Mouse (Mus musculus) liver, embryonic 14.5 days (tissue): ENCODE results near the gene Ccdc159. TPM values are rescaled to one million over a fixed set of nuclear protein-coding genes. Genes with fewer than 3 reads are reported as not detected.
A peak's percentile ranks its signal among the peaks of the same experiment; 100 is the strongest.

Experiments used
- ATAC-seq: fragments of 200-750 bp; cut with Nextera tagmentation; 2 replicates; pipeline ENCODE4 v1.8.0; 2017; ENCODE audit warnings: moderate number of reproducible peaks, mild to moderate bottlenecking, moderate library complexity; ENCODE audit not compliant: insufficient read depth
- DNase-seq, 3 experiments: peaks; one replicate each; pipeline ENCODE4 v3.0.0-alpha.2; 2012 to 2013; ENCODE audit warnings: low read depth in 3 of 3, low spot score in 3 of 3
- H3K27ac ChIP-seq: fragments of 300-500 bp; sonication (generic); 2 replicates; pipeline ENCODE4 v1.5.1; 2014; ENCODE audit warnings: moderate library complexity, mild to moderate bottlenecking, control low read depth, inconsistent platforms
- H3K27me3 ChIP-seq: fragments of 300-500 bp; sonication (generic); 2 replicates; pipeline ENCODE4 v1.6.1; 2014; ENCODE audit warnings: mild to moderate bottlenecking, low read length, moderate library complexity; ENCODE audit not compliant: control insufficient read depth, insufficient read depth
- H3K36me3 ChIP-seq: fragments of 300-500 bp; sonication (generic); replicated peaks from 2 replicates; pipeline ENCODE4 v1.6.1; 2014; ENCODE audit warnings: low read depth; ENCODE audit not compliant: control insufficient read depth, insufficient read depth
- H3K4me1 ChIP-seq, 2 experiments: fragments of 200-500 bp in 1 of 2; fragments of 300-500 bp in 1 of 2; sonication (generic) in 1 of 2; replicated peaks; 2 replicates each; pipeline ENCODE4 v1.6.1; 2012 to 2014; ENCODE audit warnings: antibody characterized with exemption in 1 of 2, inconsistent platforms in 1 of 2, low read length in 1 of 2; ENCODE audit not compliant: control insufficient read depth in 2 of 2, insufficient read depth in 2 of 2
- H3K4me2 ChIP-seq: fragments of 300-500 bp; sonication (generic); 2 replicates; pipeline ENCODE4 v1.6.1; 2014; ENCODE audit warnings: low read depth, mild to moderate bottlenecking, control low read depth, moderate library complexity
- H3K4me3 ChIP-seq, 2 experiments: fragments of 200-500 bp in 1 of 2; fragments of 300-500 bp in 1 of 2; sonication (generic) in 1 of 2; 2 replicates each; pipeline ENCODE4 v1.5.1; 2012 to 2014; ENCODE audit warnings: low read depth in 2 of 2, low read length in 2 of 2, mild to moderate bottlenecking in 2 of 2, control low read depth in 1 of 2, inconsistent platforms in 1 of 2, moderate library complexity in 1 of 2; ENCODE audit not compliant: insufficient read depth in 1 of 2
- H3K9ac ChIP-seq: fragments of 300-500 bp; sonication (generic); replicated peaks from 2 replicates; pipeline ENCODE4 v1.6.1; 2014; ENCODE audit warnings: mild to moderate bottlenecking, control low read depth, moderate library complexity
- H3K9me3 ChIP-seq: fragments of 300-500 bp; sonication (generic); 2 replicates; pipeline ENCODE4 v1.6.1; 2016; ENCODE audit warnings: low read length, mixed read lengths; ENCODE audit not compliant: control insufficient read depth
- CTCF ChIP-seq: IDR thresholded peaks from 2 replicates; pipeline ENCODE4 v1.5.1; 2016; ENCODE audit warnings: antibody characterized with exemption, low read depth, control low read depth
- EP300 ChIP-seq: IDR thresholded peaks from 2 replicates; pipeline ENCODE4 v1.6.1; 2016; ENCODE audit warnings: antibody characterized with exemption, low read depth
- WGBS: fragments of 180-500 bp; shearing (Covaris S2); extraction: QIAGEN DNeasy Blood & Tissue Kit; methylation state at CpG from one replicate; pipeline ENCODE4 v1.1.7; 2014; ENCODE audit not compliant: insufficient replicate concordance; 5-methylcytosine and 5-hydroxymethylcytosine counted together
- polyA plus RNA-seq, 2 experiments: library from polyadenylated mRNA; depleted of rRNA in 1 of 2; stranded (reverse) in 1 of 2; unstranded in 1 of 2; fragments of >200 nt; fragmentation: Nextera tagmentation in 1 of 2; extraction: Ambion mirVana in 1 of 2; gene quantifications; 2 replicates each; pipeline versions ENCODE4 v1.2.1 to v1.2.3; 2012 to 2014

Gene Ccdc159
- polyA plus RNA-seq, 2 experiments: 0.52 to 1.4 TPM

GRCm38 (mm10) chr9:21953600-21953999, 26.3 kb downstream of the Ccdc159 start:
- Histone ChIP-seq H3K9ac (no peak overlapping the region), H3K4me2 (no peak overlapping the region), H3K4me3 (no peak overlapping the region), H3K36me3 (peaks cover 10% of the 10 kb centered on the region), H3K27ac (no peak overlapping the region), H3K4me1 (peaks cover 4 to 5% of the 10 kb centered on the region in 2 experiments), H3K27me3 (no peaks in the 10 kb centered on the region; the same call in 1 of the 2 replicates), H3K9me3 (no peaks in the 10 kb centered on the region)
- 16% methylated on average over 3 of the region's 3 CpGs for WGBS
- ATAC-seq (no peak), DNase-seq (no peak)
- no peak for TF ChIP-seq EP300
- no peak for TF ChIP-seq CTCF

- ATAC-seq: no peak
- peak overlapping the region in 1 of 2 experiments; percentile 74; a peak in 2 of 4 replicates for H3K4me3 ChIP-seq
Observed at GRCm38 (mm10) chr9:21954635-21955034, 27.4 kb downstream of the Ccdc159 start.

GRCm38 (mm10) chr9:21955225-21955569, 27.9 kb downstream of the Ccdc159 start:
- TF ChIP-seq EP300: no peak
- TF ChIP-seq CTCF: peak; percentile 65
- WGBS: 2% methylated on average over 18 of the region's 18 CpGs
- DNase-seq: no peak
- H3K27ac ChIP-seq: peak overlapping the region; percentile 48
- no peaks in the 10 kb centered on the region for H3K9me3 ChIP-seq
- H3K9ac ChIP-seq: peak overlapping the region; percentile 40; the same call in 1 of the 2 replicates
- peak overlapping the region; percentile 73 for H3K4me2 ChIP-seq
- no peaks in the 10 kb centered on the region for H3K27me3 ChIP-seq
- H3K4me1 ChIP-seq: peaks cover 8 to 11% of the 10 kb centered on the region in 2 experiments
- H3K4me3 ChIP-seq: peak overlapping the region; percentile 74 to 81
- ATAC-seq: peak; percentile 69
- peaks cover 26% of the 10 kb centered on the region for H3K36me3 ChIP-seq

More at GRCm38 (mm10) chr9:21954635-21955034, 27.4 kb downstream of the Ccdc159 start:
- H3K9me3 ChIP-seq: no peaks in the 10 kb centered on the region
- TF ChIP-seq CTCF (no peak), EP300 (no peak)
- peaks cover 20% of the 10 kb centered on the region for H3K36me3 ChIP-seq
- H3K4me2 ChIP-seq: peak overlapping the region; percentile 73
- no peak overlapping the region for H3K9ac ChIP-seq
- 64% methylated on average over 3 of the region's 3 CpGs for WGBS
- H3K4me1 ChIP-seq: peaks cover 5 to 8% of the 10 kb centered on the region in 2 experiments
- H3K27ac ChIP-seq: no peak overlapping the region
- no peak for DNase-seq
- no peaks in the 10 kb centered on the region; the same call in 1 of the 2 replicates for H3K27me3 ChIP-seq

GRCm38 (mm10) chr9:21955570-21956281, 28.5 kb downstream of the Ccdc159 start, which contains the start of gene Swsap1:
Gene Swsap1 (plus strand): TSS chr9:21955755.
- peak within 1 kb of the TSS; percentile 75 for H3K9ac ChIP-seq
- H3K4me3 ChIP-seq: peak within 1 kb of the TSS; percentile 74 to 81
- no peaks in the 10 kb centered on the region for H3K9me3 ChIP-seq
- H3K36me3 ChIP-seq: peaks cover 31% of the 10 kb centered on the region
- peaks cover 8 to 16% of the 10 kb centered on the region in 2 experiments for H3K4me1 ChIP-seq
- DNase-seq (peak; percentile 97 to 98 (median 97)), ATAC-seq (peak; percentile 93)
- WGBS: under 1% methylated on average over 53 of the region's 54 CpGs
- no peaks in the 10 kb centered on the region for H3K27me3 ChIP-seq
- H3K27ac ChIP-seq: peak within 1 kb of the TSS; percentile 69
- TF ChIP-seq EP300 (no peak), CTCF (no peak)
- peak within 1 kb of the TSS; percentile 73 for H3K4me2 ChIP-seq

GRCm38 (mm10) chr9:21958372-21958771, 31.1 kb downstream of the Ccdc159 start:
- Histone ChIP-seq H3K27ac (peak overlapping the region; percentile 26), H3K36me3 (peaks cover 45% of the 10 kb centered on the region), H3K4me1 (peaks cover 11 to 22% of the 10 kb centered on the region in 2 experiments), H3K4me3 (no peak overlapping the region), H3K27me3 (no peaks in the 10 kb centered on the region), H3K4me2 (peak overlapping the region; percentile 11; the same call in 1 of the 2 replicates), H3K9me3 (no peaks in the 10 kb centered on the region), H3K9ac (no peak overlapping the region)
- no peak for DNase-seq
- ATAC-seq: no peak
- 62% methylated on average over 5 of the region's 5 CpGs for WGBS
- no peak for TF ChIP-seq CTCF
- no peak for TF ChIP-seq EP300
